Mouse (Mus musculus): ENCODE data around the gene Sumf2. TPM values are rescaled to one million over a fixed set of nuclear protein-coding genes. Genes with fewer than 3 reads are reported as not detected.

The Sumf2 gene
- polyA plus RNA-seq, 1 experiment = 12.4 TPM

DNA sequence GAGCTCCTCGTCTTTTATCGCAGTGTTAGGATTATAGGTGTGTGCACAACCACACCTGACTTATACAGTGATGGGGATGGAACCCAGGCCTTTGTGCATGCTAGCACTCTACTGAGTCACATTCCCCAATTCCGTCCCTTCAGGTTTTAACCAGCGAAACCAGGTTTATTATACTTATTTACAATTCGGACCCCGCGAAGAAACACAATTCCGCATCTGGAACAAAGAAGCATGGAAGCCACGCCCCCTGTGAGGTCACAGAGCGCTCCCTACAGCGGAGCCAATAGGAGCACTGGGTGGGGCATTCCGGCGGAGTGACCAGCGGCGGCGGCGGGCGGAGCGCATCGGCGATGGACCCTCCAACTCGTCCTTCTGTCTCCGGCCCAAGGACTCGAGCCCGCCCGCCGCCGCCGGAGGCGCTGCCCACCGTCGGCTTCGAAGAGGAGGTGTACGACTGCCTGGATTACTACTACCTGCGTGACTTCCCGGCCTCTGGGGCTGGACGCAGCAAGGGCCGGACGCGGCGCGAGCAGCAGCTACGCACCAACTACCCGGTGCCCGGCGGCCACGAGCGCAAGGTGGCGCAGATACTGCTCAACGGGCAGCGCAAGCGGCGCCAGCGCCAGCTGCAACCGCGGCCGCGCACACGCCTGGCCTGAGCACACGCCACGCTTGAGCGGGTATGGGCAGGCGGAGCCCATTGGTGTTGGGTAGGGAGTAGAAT is 61.6 kb downstream of the Sumf2 start, which contains the start of gene Nupr1l:
Nupr1l (plus strand) TSS at position 299 of the 724 bp plus-strand sequence.
- peak; percentile 86 for DNase-seq (ENCODE audit: low spot score)

GRCm38 (mm10) chr5:129909147-129909546 is 62.4 kb downstream of the Sumf2 start:
- no peak for DNase-seq (ENCODE audit: low spot score)

DNA sequence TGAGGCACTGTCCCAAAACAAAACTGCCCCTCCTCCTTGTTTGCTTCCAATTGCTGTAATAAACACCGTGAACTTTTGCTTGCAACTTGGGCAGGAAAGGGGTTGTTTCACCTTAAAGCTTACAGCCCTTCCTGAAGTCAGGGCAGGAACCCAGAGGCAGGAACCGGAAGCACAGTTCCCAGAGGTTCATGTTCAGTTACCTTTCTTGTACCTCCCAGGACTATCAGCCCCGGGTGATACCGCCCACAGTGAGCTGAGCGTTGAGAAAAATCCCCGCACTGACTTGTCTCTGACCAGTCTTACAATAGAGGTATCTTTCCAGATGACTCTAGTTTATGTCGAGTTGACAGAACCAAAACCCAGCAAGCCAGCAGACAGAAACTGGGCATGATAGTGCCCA is 62.8 kb downstream of the Sumf2 start:
- DNase-seq (ENCODE audit: low spot score) = no peak

Other genes starting within 250 kb of the Sumf2 start
- 3.5 and 3.7 TPM in 2 replicates for gene Zfp11, start 176.9 kb upstream of the Sumf2 start, polyA plus RNA-seq (2012; rRNA removed)
- not detected in 2 replicates for gene Sept14, start 138.5 kb upstream of the Sumf2 start, polyA plus RNA-seq (2012; rRNA removed)
- 79.1 and 92.5 TPM in 2 replicates for gene Mrps17, start 131.5 kb upstream of the Sumf2 start, polyA plus RNA-seq (2012; rRNA removed)
- gene Nipsnap2, start 121.9 kb upstream of the Sumf2 start, polyA plus RNA-seq (2012; rRNA removed) = 73.3 and 82.2 TPM in 2 replicates
- gene Psph, start 59.5 kb upstream of the Sumf2 start, polyA plus RNA-seq (2012; rRNA removed) = 10.5 and 13.2 TPM in 2 replicates
- gene Chchd2, start 40.5 kb downstream of the Sumf2 start, polyA plus RNA-seq (2012; rRNA removed) = 523 and 694 TPM in 2 replicates
- gene Zbed5, start 48.7 kb downstream of the Sumf2 start, polyA plus RNA-seq (2012; rRNA removed) = 1.9 and 2.3 TPM in 2 replicates
- gene Phkg1, start 51.6 kb downstream of the Sumf2 start, polyA plus RNA-seq (2012; rRNA removed) = 4.2 and 4.6 TPM in 2 replicates
- gene Nupr1l, start 61.6 kb downstream of the Sumf2 start, polyA plus RNA-seq (2012; rRNA removed) = 7.4 and 10.5 TPM in 2 replicates
- gene Vkorc1l1, start 95.0 kb downstream of the Sumf2 start, polyA plus RNA-seq (2012; rRNA removed) = 19.1 and 20.7 TPM in 2 replicates
- gene Gusb, start 156.1 kb downstream of the Sumf2 start, polyA plus RNA-seq (2012; rRNA removed) = 42.0 and 43.1 TPM in 2 replicates
- 20.1 and 20.8 TPM in 2 replicates for gene Asl, start 182.3 kb downstream of the Sumf2 start, polyA plus RNA-seq (2012; rRNA removed)
- gene Crcp, start 182.3 kb downstream of the Sumf2 start, polyA plus RNA-seq (2012; rRNA removed) = 26.6 and 28.6 TPM in 2 replicates
- gene Tpst1, start 226.3 kb downstream of the Sumf2 start, polyA plus RNA-seq (2012; rRNA removed) = 77.9 and 89.4 TPM in 2 replicates

All from urinary bladder, adult 2 months (tissue).